Mouse (Mus musculus) liver, postnatal 0 days (tissue): Measurements from ENCODE around the gene Abhd4.

Experiments
- CTCF ChIP-seq: sonication (generic); IDR thresholded peaks from 2 replicates; pipeline ENCODE4 v1.5.1; 2016; ENCODE audit warnings: antibody characterized with exemption, low read depth
- EP300 ChIP-seq: IDR thresholded peaks from 2 replicates; pipeline ENCODE4 v1.6.1; 2016; ENCODE audit warnings: antibody characterized with exemption, low read depth, mild to moderate bottlenecking

GRCm38 (mm10) chr14:54206309-54206708, 47.7 kb upstream of the Abhd4 start:
- no peak for TF ChIP-seq CTCF
- no peak for TF ChIP-seq EP300
